Mouse (Mus musculus) layer of hippocampus, adult 2 months (tissue): ENCODE data around the gene Creb1. TPM values are rescaled to one million over a fixed set of nuclear protein-coding genes. Genes with fewer than 3 reads are reported as not detected.
"Not testable (repeated sequence)": the region's sequence is repeated elsewhere in the genome, so short reads cannot be mapped to it uniquely, and the experiment has no call there.

Experiments used
- DNase-seq, 2 experiments: peaks; one replicate each; pipeline ENCODE4 v3.0.0; 2022; ENCODE audit warnings: low spot score in 2 of 2
- H3K27ac ChIP-seq: fragments of 200-600 bp; 2 replicates; pipeline ENCODE4 v1.8.1; 2022
- H3K4me3 ChIP-seq: fragments of 200-600 bp; 2 replicates; pipeline ENCODE4 v1.8.1; 2022; ENCODE audit warnings: mild to moderate bottlenecking
- CTCF ChIP-seq: fragments of 200-600 bp; conservative IDR thresholded peaks from 2 replicates; pipeline ENCODE4 v1.8.1; 2022; ENCODE audit warnings: antibody characterized with exemption, mild to moderate bottlenecking, moderate library complexity
- total RNA-seq, 2 experiments: library from RNA; stranded (reverse); gene quantifications; 2 replicates each; pipeline ENCODE4 v1.2.3; 2021

Gene Creb1
- total RNA-seq, 2 experiments from 2014 or later = 54.3 to 55.9 TPM

GRCm38 (mm10) chr1:64616076-64616475 lies 83.6 kb downstream of the Creb1 start:
- Histone ChIP-seq H3K4me3 (peak overlapping the region; percentile 82), H3K27ac (peak overlapping the region; percentile 99)
- TF ChIP-seq CTCF = no peak
- no peak for DNase-seq

- H3K4me3 ChIP-seq = peak overlapping the region; percentile 82
- TF ChIP-seq CTCF = no peak
- peak overlapping the region; percentile 99 for H3K27ac ChIP-seq
- DNase-seq = no peak
These were observed 84.1 kb downstream of the Creb1 start for GRCm38 (mm10) chr1:64616531-64616880.

- Histone ChIP-seq H3K27ac (peak within 1 kb of the TSS; percentile 99), H3K4me3 (peak within 1 kb of the TSS; percentile 82)
- DNase-seq = peak; percentile 92 to 95
- no peak for TF ChIP-seq CTCF
These were observed 84.7 kb downstream of the Creb1 start, which contains the start of gene Mettl21a for GRCm38 (mm10) chr1:64616881-64617714. Gene Mettl21a, minus strand, starts transcription at chr1:64617242.

GRCm38 (mm10) chr1:64617715-64617984 lies 85.2 kb downstream of the Creb1 start:
- H3K4me3 ChIP-seq = peak overlapping the region; percentile 82
- peak; percentile 81 to 88 for DNase-seq
- TF ChIP-seq CTCF = peak; percentile 96
- peak overlapping the region; percentile 99 for H3K27ac ChIP-seq

DNA sequence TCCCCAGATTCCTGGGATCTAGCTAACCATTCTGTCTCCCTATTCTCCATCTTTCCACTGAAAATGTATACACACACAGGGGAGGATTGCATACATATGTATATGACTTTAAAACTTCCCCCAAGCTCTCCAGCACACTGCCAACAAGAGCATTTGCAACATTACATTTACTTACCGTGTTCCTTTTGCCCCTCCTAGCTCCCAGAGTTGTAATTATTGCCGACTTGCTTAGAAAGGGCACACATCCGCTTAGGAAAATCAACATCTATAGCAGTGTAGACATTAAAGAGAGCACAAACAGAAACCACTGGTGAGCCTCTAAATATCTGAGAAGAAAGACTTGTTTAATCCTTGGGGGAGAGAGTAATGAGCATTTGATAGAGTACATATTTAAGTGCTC lies 85.8 kb downstream of the Creb1 start:
- H3K4me3 ChIP-seq = peak overlapping the region; percentile 82
- H3K27ac ChIP-seq = peak overlapping the region; percentile 99
- no peak for DNase-seq
- TF ChIP-seq CTCF = no peak

- no peak for DNase-seq
- no peak for TF ChIP-seq CTCF
- Histone ChIP-seq H3K4me3 (no peak overlapping the region), H3K27ac (peak overlapping the region; percentile 52)
These were observed 88.7 kb downstream of the Creb1 start for GRCm38 (mm10) chr1:64621116-64621515.

DNA sequence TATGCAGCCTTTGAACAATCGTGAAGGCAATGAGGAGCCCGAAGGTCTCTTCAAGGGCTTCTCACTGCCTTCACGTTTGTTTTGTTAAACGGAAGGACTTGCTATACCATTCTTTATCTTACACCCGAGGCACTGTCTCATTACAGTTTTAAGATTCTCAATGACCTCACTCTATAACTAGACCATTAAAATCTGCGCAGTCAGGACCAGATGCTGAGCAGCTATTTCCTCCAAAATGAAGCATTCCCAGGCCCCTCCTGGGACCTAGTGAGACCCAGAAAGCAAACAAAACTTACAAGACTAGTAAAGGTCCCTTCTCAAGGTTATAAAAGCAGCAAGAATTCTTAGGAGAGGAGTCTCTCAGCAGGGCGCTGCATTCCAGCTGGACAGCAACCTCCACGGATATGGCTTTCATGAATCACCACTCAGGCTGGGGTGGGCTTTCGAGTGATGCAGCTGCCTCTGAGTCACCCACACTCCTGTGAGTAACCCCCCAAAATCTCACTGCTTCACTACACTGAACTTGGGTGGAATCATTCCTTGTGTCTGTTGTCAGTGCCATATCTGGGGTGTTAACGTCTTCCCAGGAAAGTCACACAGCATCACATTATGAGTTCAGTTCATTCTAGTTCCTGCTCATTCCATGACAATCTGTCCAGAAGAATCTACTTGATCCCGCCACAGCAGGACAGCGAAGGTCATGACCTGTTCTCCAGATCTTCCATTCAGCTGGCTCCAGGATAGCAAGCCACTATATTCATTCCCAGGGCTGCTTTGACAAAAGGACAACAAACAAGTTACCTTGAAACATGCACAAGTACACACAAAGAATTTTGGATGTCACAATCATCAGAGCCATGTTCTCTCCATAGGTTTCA lies 91.4 kb downstream of the Creb1 start:
- no peak for TF ChIP-seq CTCF
- Histone ChIP-seq H3K4me3 (no peak overlapping the region), H3K27ac (no peak overlapping the region)
- no peak for DNase-seq

- no peak for DNase-seq
- no peak for TF ChIP-seq CTCF
- Histone ChIP-seq H3K4me3 (no peak overlapping the region), H3K27ac (no peak overlapping the region)
These were observed 92.8 kb downstream of the Creb1 start for GRCm38 (mm10) chr1:64625214-64625613.

GRCm38 (mm10) chr1:64631526-64631925 lies 99.1 kb downstream of the Creb1 start:
- DNase-seq = no peak
- Histone ChIP-seq H3K27ac (no peak overlapping the region), H3K4me3 (no peak overlapping the region)
- no peak for TF ChIP-seq CTCF

DNA sequence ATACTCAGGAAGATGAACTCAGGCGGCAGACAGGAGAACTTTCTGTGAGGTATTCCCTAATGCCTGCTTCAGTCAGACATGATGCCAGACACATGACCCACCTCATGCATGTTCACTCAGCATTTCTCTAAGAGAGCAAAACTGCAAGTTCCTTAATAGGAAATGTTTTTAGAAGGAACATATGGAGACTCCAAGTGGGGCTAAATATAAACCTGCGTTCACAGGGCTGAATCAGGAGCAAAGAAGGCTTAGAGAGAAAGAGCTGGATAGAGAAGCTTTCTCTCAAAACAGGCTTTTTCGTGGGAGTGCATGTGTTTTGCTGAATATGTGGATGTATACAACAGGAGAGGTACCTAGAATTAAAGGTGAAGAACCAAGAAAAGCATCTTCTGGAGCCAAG lies 100.8 kb downstream of the Creb1 start:
- no peak for TF ChIP-seq CTCF
- H3K27ac ChIP-seq = no peak overlapping the region
- DNase-seq = peak in 1 of 2 experiments; percentile 19
- H3K4me3 ChIP-seq = no peak overlapping the region

GRCm38 (mm10) chr1:64635624-64636023 lies 103.2 kb downstream of the Creb1 start:
- Histone ChIP-seq H3K27ac (no peak overlapping the region), H3K4me3 (no peak overlapping the region)
- no peak for DNase-seq
- no peak for TF ChIP-seq CTCF

DNA sequence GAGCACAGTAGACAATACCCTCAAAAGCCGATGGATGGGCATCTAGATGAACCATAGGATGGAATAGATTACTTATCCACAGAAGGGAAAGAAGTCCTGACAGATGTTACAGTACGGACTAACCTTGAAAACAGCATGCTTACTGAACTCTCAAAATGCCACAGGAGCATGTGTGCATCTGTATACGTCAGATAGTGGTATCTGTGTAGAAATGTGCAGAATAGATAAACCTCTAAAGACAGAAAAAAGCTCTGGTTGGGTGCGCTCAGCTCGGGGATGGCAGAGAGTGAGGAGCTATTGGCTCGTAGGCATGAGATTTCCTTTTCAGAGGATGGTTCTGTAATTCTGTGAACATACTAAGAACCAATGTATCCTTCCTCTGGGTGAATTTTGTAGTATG lies 106.8 kb downstream of the Creb1 start:
- Histone ChIP-seq H3K4me3 (no peak overlapping the region), H3K27ac (no peak overlapping the region)
- TF ChIP-seq CTCF = no peak
- no peak for DNase-seq

DNA sequence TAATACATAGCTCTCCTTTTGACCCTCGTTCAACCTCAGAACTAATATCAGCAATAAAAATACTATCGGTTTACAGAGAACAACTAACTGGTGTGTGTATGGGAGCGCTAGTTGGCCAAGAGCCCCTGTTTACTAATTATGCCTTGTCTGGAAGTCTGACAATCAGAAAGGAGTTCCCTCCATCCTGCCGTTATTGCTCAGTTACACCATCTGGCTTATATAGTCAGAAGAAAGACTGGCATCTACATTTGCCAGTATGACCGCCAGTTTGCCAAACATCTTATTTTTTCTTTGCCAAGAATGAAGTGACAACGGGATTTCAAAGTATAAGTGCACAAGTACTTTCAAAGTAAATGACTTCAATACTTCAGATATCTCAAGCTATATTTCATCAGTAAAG lies 108.6 kb downstream of the Creb1 start:
- no peak overlapping the region for H3K27ac ChIP-seq
- DNase-seq = peak in 1 of 2 experiments; percentile 33
- no peak for TF ChIP-seq CTCF
- H3K4me3 ChIP-seq = no peak overlapping the region

DNA sequence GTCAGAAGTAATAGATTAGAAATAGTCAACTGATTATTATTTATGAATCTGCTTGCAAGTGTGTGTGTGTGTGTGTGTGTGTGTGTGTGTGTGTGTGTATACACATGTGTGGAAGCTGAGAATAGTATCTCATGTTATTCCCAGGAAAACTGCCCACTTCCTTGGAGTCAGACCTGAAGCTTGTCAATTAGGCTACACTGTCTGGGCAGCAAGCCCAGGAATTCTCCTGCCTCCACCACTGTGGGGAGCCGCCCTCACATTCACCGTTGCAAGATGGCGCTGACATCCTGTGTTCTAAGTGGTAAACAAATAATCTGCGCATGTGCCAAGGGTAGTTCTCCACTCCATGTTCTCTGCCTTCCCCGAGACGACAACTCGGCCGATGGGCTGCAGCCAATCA lies 110.1 kb downstream of the Creb1 start:
- not testable (repeated sequence) for H3K4me3 ChIP-seq, H3K27ac ChIP-seq, DNase-seq
